Mouse (Mus musculus) embryonic facial prominence, embryonic 11.5 days (tissue): ENCODE results near the gene Acvrl1. TPM values are rescaled to one million over a fixed set of nuclear protein-coding genes. Genes with fewer than 3 reads are reported as not detected.
"Not testable (repeated sequence)": the region's sequence is repeated elsewhere in the genome, so short reads cannot be mapped to it uniquely, and the experiment has no call there.

Experiments
- ATAC-seq: fragments of 200-750 bp; cut with Nextera tagmentation; replicated peaks from 2 replicates; pipeline ENCODE4 v1.8.0; 2017; ENCODE audit warnings: low read depth; ENCODE audit not compliant: insufficient number of reproducible peaks, low FRiP score, low TSS enrichment
- DNase-seq: peaks from one replicate; pipeline ENCODE4 v3.0.0-alpha.2; 2015; ENCODE audit warnings: low spot score
- H3K27ac ChIP-seq: fragments of 300-500 bp; sonication (generic); replicated peaks from 2 replicates; pipeline ENCODE4 v1.5.1; 2014; ENCODE audit warnings: mild to moderate bottlenecking, low read depth, low read length, control low read depth
- H3K27me3 ChIP-seq: fragments of 300-500 bp; sonication (generic); 2 replicates; pipeline ENCODE4 v1.6.1; 2014; ENCODE audit warnings: mild to moderate bottlenecking, low read length, moderate library complexity, mixed read lengths; ENCODE audit not compliant: control insufficient read depth, insufficient read depth
- H3K36me3 ChIP-seq: fragments of 300-500 bp; sonication (generic); replicated peaks from 2 replicates; pipeline ENCODE4 v1.6.1; 2014; ENCODE audit warnings: low read depth, mild to moderate bottlenecking, low read length, moderate library complexity, mixed read lengths; ENCODE audit not compliant: control insufficient read depth, insufficient read depth
- H3K4me1 ChIP-seq: fragments of 300-500 bp; sonication (generic); 2 replicates; pipeline ENCODE4 v1.6.1; 2014; ENCODE audit warnings: low read length, mixed read lengths; ENCODE audit not compliant: control insufficient read depth, insufficient read depth
- H3K4me2 ChIP-seq: fragments of 300-500 bp; sonication (generic); 2 replicates; pipeline ENCODE4 v1.6.1; 2014; ENCODE audit warnings: low read depth, mild to moderate bottlenecking, control low read depth, low read length, moderate library complexity
- H3K4me3 ChIP-seq: fragments of 300-500 bp; sonication (generic); 2 replicates; pipeline ENCODE4 v1.5.1; 2014; ENCODE audit warnings: low read depth, low read length, control low read depth
- H3K9ac ChIP-seq: fragments of 300-500 bp; sonication (generic); replicated peaks from 2 replicates; pipeline ENCODE4 v1.6.1; 2014; ENCODE audit warnings: mild to moderate bottlenecking, control low read depth, low read length
- H3K9me3 ChIP-seq: fragments of 300-500 bp; sonication (generic); replicated peaks from 2 replicates; pipeline ENCODE4 v1.6.1; 2016; ENCODE audit warnings: mild to moderate bottlenecking, low read length, inconsistent platforms, mixed read lengths; ENCODE audit not compliant: control insufficient read depth
- WGBS: fragments of 180-500 bp; shearing (Covaris S2); extraction: QIAGEN DNeasy Blood & Tissue Kit; methylation state at CpG from one replicate; pipeline ENCODE4 v1.1.7; 2014; 5-methylcytosine and 5-hydroxymethylcytosine counted together
- polyA plus RNA-seq: library from polyadenylated mRNA; unstranded; fragments of >200 nt; fragmentation: Nextera tagmentation; extraction: Ambion mirVana; gene quantifications from 2 replicates; pipeline ENCODE4 v1.2.1, GENCODE M21; 2014

Acvrl1 gene
- polyA plus RNA-seq, 1 experiment from 2014 or later = 4.6 TPM

- 86% methylated on average over 2 of the region's 2 CpGs for WGBS
- H3K4me3 ChIP-seq, ATAC-seq, H3K9ac ChIP-seq, H3K4me1 ChIP-seq, DNase-seq, H3K27me3 ChIP-seq, H3K4me2 ChIP-seq, H3K36me3 ChIP-seq, H3K9me3 ChIP-seq, H3K27ac ChIP-seq: not testable (repeated sequence)
Observed at GRCm38 (mm10) chr15:101113778-101114177, 14.5 kb upstream of the Acvrl1 start.

GRCm38 (mm10) chr15:101115511-101116110, 12.7 kb upstream of the Acvrl1 start, which contains the start of gene Ankrd33:
Ankrd33 (plus strand) TSS chr15:101115755.
- H3K4me3 ChIP-seq = no peak within 1 kb of the TSS
- H3K36me3 ChIP-seq = no peaks in the 10 kb centered on the region
- 83% methylated on average over 5 of the region's 5 CpGs for WGBS
- ATAC-seq = no peak
- no peak within 1 kb of the TSS for H3K4me2 ChIP-seq
- DNase-seq = no peak
- H3K9me3 ChIP-seq = no peaks in the 10 kb centered on the region
- no peak within 1 kb of the TSS for H3K27ac ChIP-seq
- H3K9ac ChIP-seq = no peak within 1 kb of the TSS
- no peaks in the 10 kb centered on the region for H3K27me3 ChIP-seq
- H3K4me1 ChIP-seq = no peaks in the 10 kb centered on the region

- DNase-seq = peak; percentile 76
Observed at GRCm38 (mm10) chr15:101118399-101119125, 9.8 kb upstream of the Acvrl1 start.

GRCm38 (mm10) chr15:101121411-101122289, 6.7 kb upstream of the Acvrl1 start:
- Histone ChIP-seq H3K9ac (no peak overlapping the region), H3K36me3 (no peaks in the 10 kb centered on the region), H3K4me3 (no peak overlapping the region), H3K27ac (no peak overlapping the region), H3K4me2 (no peak overlapping the region), H3K9me3 (no peaks in the 10 kb centered on the region), H3K4me1 (no peaks in the 10 kb centered on the region), H3K27me3 (no peaks in the 10 kb centered on the region)
- ATAC-seq = no peak
- WGBS = 76% methylated on average over 9 of the region's 9 CpGs
- DNase-seq = no peak

More at GRCm38 (mm10) chr15:101118399-101119125, 9.8 kb upstream of the Acvrl1 start:
- Histone ChIP-seq H3K27ac (no peak overlapping the region), H3K4me2 (no peak overlapping the region), H3K36me3 (no peaks in the 10 kb centered on the region), H3K9ac (no peak overlapping the region), H3K27me3 (no peaks in the 10 kb centered on the region), H3K4me3 (no peak overlapping the region), H3K4me1 (no peaks in the 10 kb centered on the region), H3K9me3 (no peaks in the 10 kb centered on the region)
- no peak for ATAC-seq
- 53% methylated on average over 14 of the region's 14 CpGs for WGBS

- Histone ChIP-seq H3K9me3 (no peaks in the 10 kb centered on the region), H3K4me2 (no peak overlapping the region), H3K27ac (no peak overlapping the region), H3K27me3 (no peaks in the 10 kb centered on the region), H3K4me3 (no peak overlapping the region), H3K9ac (no peak overlapping the region), H3K4me1 (no peaks in the 10 kb centered on the region), H3K36me3 (no peaks in the 10 kb centered on the region)
- DNase-seq = no peak
- 34% methylated on average over 2 of the region's 2 CpGs for WGBS
- ATAC-seq = no peak
Observed at GRCm38 (mm10) chr15:101122290-101122589, 6.1 kb upstream of the Acvrl1 start.

GRCm38 (mm10) chr15:101123202-101123601, 5.1 kb upstream of the Acvrl1 start:
- Histone ChIP-seq H3K27me3 (peaks cover 5% of the 10 kb centered on the region; the same call in 1 of the 2 replicates), H3K4me2 (no peak overlapping the region), H3K27ac (no peak overlapping the region), H3K4me3 (no peak overlapping the region), H3K4me1 (peaks cover 3% of the 10 kb centered on the region; the same call in 1 of the 2 replicates), H3K9ac (no peak overlapping the region), H3K36me3 (no peaks in the 10 kb centered on the region), H3K9me3 (no peaks in the 10 kb centered on the region)
- DNase-seq (no peak), ATAC-seq (no peak)
- 52% methylated on average over 4 of the region's 4 CpGs for WGBS

GRCm38 (mm10) chr15:101125561-101125960, 2.8 kb upstream of the Acvrl1 start:
- 78% methylated on average over 6 of the region's 6 CpGs for WGBS

More at GRCm38 (mm10) chr15:101125561-101125960, 2.8 kb upstream of the Acvrl1 start:
- peaks cover 12% of the 10 kb centered on the region; the same call in 1 of the 2 replicates for H3K27me3 ChIP-seq
- H3K4me1 ChIP-seq = peaks cover 6% of the 10 kb centered on the region
- H3K9ac ChIP-seq = no peak overlapping the region
- ATAC-seq = no peak
- H3K4me2 ChIP-seq = no peak overlapping the region
- no peaks in the 10 kb centered on the region for H3K36me3 ChIP-seq
- no peak overlapping the region for H3K27ac ChIP-seq
- no peaks in the 10 kb centered on the region for H3K9me3 ChIP-seq
- no peak overlapping the region for H3K4me3 ChIP-seq
- no peak for DNase-seq
